Mouse (Mus musculus): ENCODE measurements around the gene Ascc1. TPM values are rescaled to one million over a fixed set of nuclear protein-coding genes. Genes with fewer than 3 reads are reported as not detected.

The Ascc1 gene
- polyA plus RNA-seq, 1 experiment from 2014 or later, result 36.2 TPM

GRCm38 (mm10) chr10:59969821-59970449 is 32.7 kb upstream of the Ascc1 start:
- WGBS, result under 1% methylated on average over 25 of the region's 25 CpGs
- H3K4me1 ChIP-seq, result peaks cover 49% of the 10 kb centered on the region
- H3K9me3 ChIP-seq, result no peaks in the 10 kb centered on the region
- no peaks in the 10 kb centered on the region for H3K36me3 ChIP-seq
- H3K4me3 ChIP-seq, result peak overlapping the region; percentile 67
- peak; percentile 85 for DNase-seq (ENCODE audit: low spot score)
- peak overlapping the region; percentile 96 for H3K27ac ChIP-seq
- H3K27me3 ChIP-seq (ENCODE audit: insufficient read depth, poor library complexity, severe bottlenecking), result peaks cover 7% of the 10 kb centered on the region; the same call in 1 of the 2 replicates

- Histone ChIP-seq H3K36me3 (no peaks in the 10 kb centered on the region), H3K27me3 (ENCODE audit: insufficient read depth, poor library complexity, severe bottlenecking) (peaks cover 7% of the 10 kb centered on the region; the same call in 1 of the 2 replicates), H3K9me3 (no peaks in the 10 kb centered on the region), H3K4me3 (peak overlapping the region; percentile 67), H3K4me1 (peaks cover 46% of the 10 kb centered on the region), H3K27ac (peak overlapping the region; percentile 96)
- DNase-seq (ENCODE audit: low spot score), result no peak
- WGBS, result 11% methylated on average over 6 of the region's 6 CpGs
Observed at GRCm38 (mm10) chr10:59970450-59971062, 32.0 kb upstream of the Ascc1 start.

GRCm38 (mm10) chr10:59971813-59972212 is 30.8 kb upstream of the Ascc1 start:
- Histone ChIP-seq H3K4me3 (no peak overlapping the region), H3K4me1 (peaks cover 46% of the 10 kb centered on the region), H3K27ac (no peak overlapping the region), H3K36me3 (no peaks in the 10 kb centered on the region), H3K27me3 (ENCODE audit: insufficient read depth, poor library complexity, severe bottlenecking) (peaks cover 7% of the 10 kb centered on the region; the same call in 1 of the 2 replicates), H3K9me3 (no peaks in the 10 kb centered on the region)
- 88% methylated on average over 8 of the region's 8 CpGs for WGBS
- no peak for DNase-seq (ENCODE audit: low spot score)

GRCm38 (mm10) chr10:59972534-59972933 is 30.1 kb upstream of the Ascc1 start:
- H3K36me3 ChIP-seq, result no peaks in the 10 kb centered on the region
- no peak for DNase-seq (ENCODE audit: low spot score)
- peaks cover 7% of the 10 kb centered on the region; the same call in 1 of the 2 replicates for H3K27me3 ChIP-seq (ENCODE audit: insufficient read depth, poor library complexity, severe bottlenecking)
- H3K9me3 ChIP-seq, result no peaks in the 10 kb centered on the region
- 75% methylated on average over 2 of the region's 2 CpGs for WGBS
- H3K4me3 ChIP-seq, result no peak overlapping the region
- H3K4me1 ChIP-seq, result peaks cover 49% of the 10 kb centered on the region
- H3K27ac ChIP-seq, result no peak overlapping the region

- no peaks in the 10 kb centered on the region for H3K9me3 ChIP-seq
- no peak overlapping the region for H3K4me3 ChIP-seq
- H3K4me1 ChIP-seq, result peaks cover 53% of the 10 kb centered on the region
- H3K27ac ChIP-seq, result no peak overlapping the region
- no peaks in the 10 kb centered on the region for H3K36me3 ChIP-seq
- DNase-seq (ENCODE audit: low spot score), result no peak
- H3K27me3 ChIP-seq (ENCODE audit: insufficient read depth, poor library complexity, severe bottlenecking), result peaks cover 7% of the 10 kb centered on the region; the same call in 1 of the 2 replicates
- WGBS, result 81% methylated on average over 6 of the region's 6 CpGs
Observed at GRCm38 (mm10) chr10:59972999-59973398, 29.6 kb upstream of the Ascc1 start.

- peak overlapping the region; percentile 83 for H3K27ac ChIP-seq
- H3K4me1 ChIP-seq, result peaks cover 57% of the 10 kb centered on the region
- no peak overlapping the region for H3K4me3 ChIP-seq
- no peak for DNase-seq (ENCODE audit: low spot score)
- H3K27me3 ChIP-seq (ENCODE audit: insufficient read depth, poor library complexity, severe bottlenecking), result peaks cover 7% of the 10 kb centered on the region; the same call in 1 of the 2 replicates
- WGBS, result 82% methylated on average over 4 of the region's 4 CpGs
- no peaks in the 10 kb centered on the region for H3K36me3 ChIP-seq
- H3K9me3 ChIP-seq, result no peaks in the 10 kb centered on the region
Observed at GRCm38 (mm10) chr10:59973400-59973799, 29.2 kb upstream of the Ascc1 start.

- 22% methylated on average over 6 of the region's 6 CpGs for WGBS
- no peak overlapping the region for H3K4me3 ChIP-seq
- peak; percentile 80 for DNase-seq (ENCODE audit: low spot score)
Observed at GRCm38 (mm10) chr10:59974191-59974664, 28.4 kb upstream of the Ascc1 start.

GRCm38 (mm10) chr10:59974786-59975185 is 27.8 kb upstream of the Ascc1 start:
- H3K9me3 ChIP-seq, result no peaks in the 10 kb centered on the region
- H3K27me3 ChIP-seq (ENCODE audit: insufficient read depth, poor library complexity, severe bottlenecking), result peaks cover 7% of the 10 kb centered on the region; the same call in 1 of the 2 replicates
- H3K4me3 ChIP-seq, result no peak overlapping the region
- peak overlapping the region; percentile 83 for H3K27ac ChIP-seq
- peaks cover 66% of the 10 kb centered on the region for H3K4me1 ChIP-seq
- DNase-seq (ENCODE audit: low spot score), result no peak
- no peaks in the 10 kb centered on the region for H3K36me3 ChIP-seq
- 35% methylated on average over 3 of the region's 3 CpGs for WGBS

More at GRCm38 (mm10) chr10:59974191-59974664, 28.4 kb upstream of the Ascc1 start:
- peak overlapping the region; percentile 83 for H3K27ac ChIP-seq
- peaks cover 65% of the 10 kb centered on the region for H3K4me1 ChIP-seq
- H3K27me3 ChIP-seq (ENCODE audit: insufficient read depth, poor library complexity, severe bottlenecking), result peaks cover 7% of the 10 kb centered on the region; the same call in 1 of the 2 replicates
- H3K9me3 ChIP-seq, result no peaks in the 10 kb centered on the region
- H3K36me3 ChIP-seq, result no peaks in the 10 kb centered on the region

- WGBS, result 52% methylated on average over 2 of the region's 4 CpGs
- Histone ChIP-seq H3K27ac (0 out of 2 replicates have a peak overlapping the region, but pooled peaks have one; percentile 37), H3K9me3 (no peaks in the 10 kb centered on the region), H3K4me1 (peaks cover 67% of the 10 kb centered on the region), H3K27me3 (ENCODE audit: insufficient read depth, poor library complexity, severe bottlenecking) (peaks cover under 1% of the 10 kb centered on the region; the same call in 1 of the 2 replicates), H3K36me3 (no peaks in the 10 kb centered on the region), H3K4me3 (no peak overlapping the region)
- DNase-seq (ENCODE audit: low spot score), result no peak
Observed at GRCm38 (mm10) chr10:59977141-59977540, 25.5 kb upstream of the Ascc1 start.

- Histone ChIP-seq H3K27ac (peak overlapping the region; percentile 60), H3K4me1 (peaks cover 72% of the 10 kb centered on the region), H3K9me3 (no peaks in the 10 kb centered on the region), H3K27me3 (ENCODE audit: insufficient read depth, poor library complexity, severe bottlenecking) (no peaks in the 10 kb centered on the region), H3K36me3 (no peaks in the 10 kb centered on the region), H3K4me3 (no peak overlapping the region)
- 87% methylated on average over 5 of the region's 5 CpGs for WGBS
- no peak for DNase-seq (ENCODE audit: low spot score)
Observed at GRCm38 (mm10) chr10:59977715-59978343, 24.8 kb upstream of the Ascc1 start.

GRCm38 (mm10) chr10:59978401-59978800 is 24.2 kb upstream of the Ascc1 start:
- Histone ChIP-seq H3K27me3 (ENCODE audit: insufficient read depth, poor library complexity, severe bottlenecking) (no peaks in the 10 kb centered on the region), H3K4me1 (peaks cover 71% of the 10 kb centered on the region), H3K9me3 (no peaks in the 10 kb centered on the region), H3K27ac (peak overlapping the region; percentile 60), H3K4me3 (no peak overlapping the region), H3K36me3 (no peaks in the 10 kb centered on the region)
- DNase-seq (ENCODE audit: low spot score), result no peak
- WGBS, result 75% methylated on average over 2 of the region's 2 CpGs

GRCm38 (mm10) chr10:59978873-59979743 is 23.5 kb upstream of the Ascc1 start:
- WGBS, result 47% methylated on average over 11 of the region's 11 CpGs
- peaks cover 64% of the 10 kb centered on the region for H3K4me1 ChIP-seq
- H3K4me3 ChIP-seq, result no peak overlapping the region
- H3K27me3 ChIP-seq (ENCODE audit: insufficient read depth, poor library complexity, severe bottlenecking), result no peaks in the 10 kb centered on the region
- DNase-seq (ENCODE audit: low spot score), result no peak
- no peaks in the 10 kb centered on the region for H3K36me3 ChIP-seq
- no peaks in the 10 kb centered on the region for H3K9me3 ChIP-seq
- H3K27ac ChIP-seq, result peak overlapping the region; percentile 60; the same call in 1 of the 2 replicates
